Mouse (Mus musculus) heart, adult 8-10 months (tissue): ENCODE results near the gene Rps6. TPM values are rescaled to one million over a fixed set of nuclear protein-coding genes. Genes with fewer than 3 reads are reported as not detected.

Experiments
- DNase-seq: peaks from one replicate; pipeline ENCODE4 v3.0.0; 2022; ENCODE audit warnings: low spot score
- total RNA-seq, 4 experiments: library from RNA; stranded (reverse); gene quantifications; 2 replicates each; pipeline ENCODE4 v1.2.4; 2022

Gene Rps6
- 100 to 1,000 TPM; 483 to 550 (median 520) TPM for total RNA-seq

GRCm38 (mm10) chr4:86857113-86858069, at the start of gene Rps6:
Rps6 (minus strand) TSS chr4:86857412.
- DNase-seq = peak; percentile 98

- DNase-seq = no peak
These were observed 48.7 kb upstream of the Rps6 start for GRCm38 (mm10) chr4:86905869-86906268.

- DNase-seq = no peak
These were observed 47.8 kb upstream of the Rps6 start for GRCm38 (mm10) chr4:86904969-86905368.

- DNase-seq = peak; percentile 83
These were observed 45.1 kb upstream of the Rps6 start for GRCm38 (mm10) chr4:86902351-86902750.

- peak; percentile 87 for DNase-seq
These were observed 41.7 kb upstream of the Rps6 start for GRCm38 (mm10) chr4:86898791-86899474.

- DNase-seq = peak; percentile 72
These were observed 40.2 kb upstream of the Rps6 start for GRCm38 (mm10) chr4:86897411-86897810.

GRCm38 (mm10) chr4:86887879-86888278, 30.7 kb upstream of the Rps6 start:
- DNase-seq = no peak

- DNase-seq = peak; percentile 75
These were observed 29.1 kb upstream of the Rps6 start for GRCm38 (mm10) chr4:86886160-86886878.

- no peak for DNase-seq
These were observed 28.6 kb upstream of the Rps6 start for GRCm38 (mm10) chr4:86885790-86886159.

- DNase-seq = peak; percentile 57
These were observed 27.7 kb upstream of the Rps6 start for GRCm38 (mm10) chr4:86884945-86885344.

GRCm38 (mm10) chr4:86882413-86882812, 25.2 kb upstream of the Rps6 start:
- no peak for DNase-seq

GRCm38 (mm10) chr4:86881178-86881577, 24.0 kb upstream of the Rps6 start:
- DNase-seq = no peak

GRCm38 (mm10) chr4:86879477-86879876, 22.3 kb upstream of the Rps6 start:
- DNase-seq = no peak

- DNase-seq = peak; percentile 93
These were observed 17.1 kb upstream of the Rps6 start, which contains the start of gene Acer2 for GRCm38 (mm10) chr4:86874146-86874847. Acer2 (plus strand) TSS chr4:86874396.

- DNase-seq = no peak
These were observed 15.9 kb upstream of the Rps6 start for GRCm38 (mm10) chr4:86873072-86873471.

- DNase-seq = no peak
These were observed 14.8 kb upstream of the Rps6 start for GRCm38 (mm10) chr4:86871988-86872387.

- DNase-seq = no peak
These were observed 6.9 kb upstream of the Rps6 start for GRCm38 (mm10) chr4:86864087-86864486.

- no peak for DNase-seq
These were observed 843 bp upstream of the Rps6 start for GRCm38 (mm10) chr4:86858070-86858440.

- no peak for DNase-seq
These were observed 704 bp downstream of the Rps6 start for GRCm38 (mm10) chr4:86856304-86857112.

GRCm38 (mm10) chr4:86852813-86853590, 4.2 kb downstream of the Rps6 start:
- DNase-seq = no peak
